Mouse (Mus musculus) hindbrain, embryonic 14.5 days (tissue): ENCODE measurements around the gene Igflr1. TPM values are rescaled to one million over a fixed set of nuclear protein-coding genes. Genes with fewer than 3 reads are reported as not detected.

Experiments used
- ATAC-seq: fragments of 200-750 bp; cut with Nextera tagmentation; 2 replicates; pipeline ENCODE4 v1.8.0; 2017; ENCODE audit warnings: moderate number of reproducible peaks, mild to moderate bottlenecking, moderate TSS enrichment, moderate library complexity; ENCODE audit not compliant: low FRiP score
- DNase-seq: peaks from one replicate; pipeline ENCODE4 v3.0.0-alpha.2; 2015; ENCODE audit warnings: low spot score
- H3K27ac ChIP-seq: fragments of 300-500 bp; sonication (generic); 2 replicates; pipeline ENCODE4 v1.5.1; 2014; ENCODE audit warnings: mild to moderate bottlenecking, moderate library complexity
- H3K27me3 ChIP-seq: fragments of 300-500 bp; sonication (generic); 2 replicates; pipeline ENCODE4 v1.6.1; 2014; ENCODE audit warnings: mild to moderate bottlenecking, low read length, mixed read lengths; ENCODE audit not compliant: control insufficient read depth, insufficient read depth
- H3K36me3 ChIP-seq: fragments of 300-500 bp; sonication (generic); replicated peaks from 2 replicates; pipeline ENCODE4 v1.6.1; 2014; ENCODE audit not compliant: control insufficient read depth, insufficient read depth
- H3K4me1 ChIP-seq: fragments of 300-500 bp; sonication (generic); replicated peaks from 2 replicates; pipeline ENCODE4 v1.6.1; 2014; ENCODE audit warnings: antibody characterized with exemption, low read length, mixed read lengths; ENCODE audit not compliant: control insufficient read depth, insufficient read depth
- H3K4me2 ChIP-seq: fragments of 300-500 bp; sonication (generic); replicated peaks from 2 replicates; pipeline ENCODE4 v1.6.1; 2014; ENCODE audit warnings: mild to moderate bottlenecking, moderate library complexity
- H3K4me3 ChIP-seq: fragments of 300-500 bp; sonication (generic); replicated peaks from 2 replicates; pipeline ENCODE4 v1.5.1; 2014; ENCODE audit warnings: mild to moderate bottlenecking, low read length
- H3K9ac ChIP-seq: fragments of 300-500 bp; sonication (generic); 2 replicates; pipeline ENCODE4 v1.6.1; 2014
- H3K9me3 ChIP-seq: fragments of 300-500 bp; sonication (generic); 2 replicates; pipeline ENCODE4 v1.6.1; 2016; ENCODE audit warnings: low read length; ENCODE audit not compliant: control insufficient read depth
- WGBS: fragments of 180-500 bp; shearing (Covaris S2); extraction: QIAGEN DNeasy Blood & Tissue Kit; methylation state at CpG from one replicate; pipeline ENCODE4 v1.1.7; 2014; 5-methylcytosine and 5-hydroxymethylcytosine counted together
- polyA plus RNA-seq: library from polyadenylated mRNA; unstranded; fragments of >200 nt; fragmentation: Nextera tagmentation; extraction: Ambion mirVana; gene quantifications from 2 replicates; pipeline ENCODE4 v1.2.1, GENCODE M21; 2014

Gene Igflr1
- polyA plus RNA-seq, 1 experiment from 2014 or later = 2.2 TPM

- no peaks in the 10 kb centered on the region for H3K9me3 ChIP-seq
- H3K9ac ChIP-seq = no peak overlapping the region
These were observed 25.8 kb downstream of the Igflr1 start for GRCm38 (mm10) chr7:30590927-30591604.

DNA sequence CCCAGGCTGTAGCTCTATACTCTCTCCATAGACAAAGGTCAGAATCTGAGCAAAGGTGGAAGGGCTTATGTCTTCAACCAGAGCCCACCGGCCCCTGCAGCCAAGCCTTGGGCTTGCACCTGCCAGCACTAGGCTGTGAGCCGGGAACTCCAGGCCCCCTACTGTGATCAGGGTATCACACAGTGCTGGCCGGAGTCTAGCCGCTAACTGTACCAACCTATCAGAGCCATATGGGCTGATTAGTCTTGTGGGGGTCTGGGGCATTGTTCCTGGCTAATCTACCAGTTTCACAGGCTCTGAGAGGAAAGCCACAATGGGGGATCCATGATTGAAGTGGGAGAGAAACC lies 26.4 kb downstream of the Igflr1 start:
- H3K4me2 ChIP-seq = no peak overlapping the region
- ATAC-seq (no peak), DNase-seq (no peak)
- H3K9me3 ChIP-seq = no peaks in the 10 kb centered on the region
- H3K9ac ChIP-seq = no peak overlapping the region
- H3K4me3 ChIP-seq = no peak overlapping the region
- WGBS = 32% methylated on average over 4 of the region's 4 CpGs
- peaks cover 9% of the 10 kb centered on the region for H3K4me1 ChIP-seq
- peaks cover 3% of the 10 kb centered on the region; the same call in 1 of the 2 replicates for H3K36me3 ChIP-seq
- H3K27me3 ChIP-seq = no peaks in the 10 kb centered on the region
- H3K27ac ChIP-seq = no peak overlapping the region

More at GRCm38 (mm10) chr7:30590927-30591604, 25.8 kb downstream of the Igflr1 start:
- no peak for DNase-seq
- Histone ChIP-seq H3K4me2 (no peak overlapping the region), H3K27ac (no peak overlapping the region), H3K36me3 (peaks cover 8% of the 10 kb centered on the region), H3K4me3 (no peak overlapping the region), H3K27me3 (no peaks in the 10 kb centered on the region), H3K4me1 (peaks cover 10% of the 10 kb centered on the region)
- ATAC-seq = no peak
- 85% methylated on average over 9 of the region's 9 CpGs for WGBS

DNA sequence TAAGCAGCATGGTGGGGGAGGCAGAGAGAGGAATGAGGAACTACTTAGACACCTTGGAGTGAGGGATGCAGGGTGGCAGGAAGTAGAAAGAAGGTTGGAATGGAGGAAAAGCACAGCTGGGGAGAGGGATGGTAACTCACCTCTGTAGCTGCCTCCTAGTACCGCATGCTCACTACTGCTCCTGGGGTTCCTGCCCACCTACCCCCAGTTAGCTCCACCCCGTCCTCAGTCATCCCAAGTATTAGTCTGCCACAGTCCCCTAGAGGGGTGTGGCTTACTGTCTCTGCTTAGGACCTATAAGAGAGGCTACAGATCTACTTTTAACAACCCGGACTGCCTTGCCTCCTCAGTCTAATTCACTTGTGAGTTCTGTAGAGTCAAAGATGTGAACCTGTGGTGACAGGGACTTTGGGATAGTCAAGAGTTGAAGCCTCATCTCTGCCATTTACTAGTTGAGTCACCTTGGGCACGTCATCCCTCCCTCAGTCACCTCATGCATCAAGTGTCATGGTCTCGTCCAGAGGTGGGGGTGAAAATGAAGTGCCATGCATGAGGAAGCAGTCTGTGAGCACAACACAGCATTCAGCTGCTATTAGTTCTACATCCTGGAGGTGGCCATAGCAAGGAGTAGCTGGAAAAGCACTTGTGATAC lies 27.7 kb downstream of the Igflr1 start:
- Histone ChIP-seq H3K27me3 (no peaks in the 10 kb centered on the region), H3K36me3 (no peaks in the 10 kb centered on the region), H3K4me1 (no peaks in the 10 kb centered on the region; the same call in 1 of the 2 replicates), H3K9me3 (no peaks in the 10 kb centered on the region), H3K27ac (no peak overlapping the region), H3K4me2 (no peak overlapping the region), H3K9ac (no peak overlapping the region), H3K4me3 (no peak overlapping the region)
- WGBS = 58% methylated on average over 5 of the region's 5 CpGs
- ATAC-seq = no peak
- DNase-seq = no peak

DNA sequence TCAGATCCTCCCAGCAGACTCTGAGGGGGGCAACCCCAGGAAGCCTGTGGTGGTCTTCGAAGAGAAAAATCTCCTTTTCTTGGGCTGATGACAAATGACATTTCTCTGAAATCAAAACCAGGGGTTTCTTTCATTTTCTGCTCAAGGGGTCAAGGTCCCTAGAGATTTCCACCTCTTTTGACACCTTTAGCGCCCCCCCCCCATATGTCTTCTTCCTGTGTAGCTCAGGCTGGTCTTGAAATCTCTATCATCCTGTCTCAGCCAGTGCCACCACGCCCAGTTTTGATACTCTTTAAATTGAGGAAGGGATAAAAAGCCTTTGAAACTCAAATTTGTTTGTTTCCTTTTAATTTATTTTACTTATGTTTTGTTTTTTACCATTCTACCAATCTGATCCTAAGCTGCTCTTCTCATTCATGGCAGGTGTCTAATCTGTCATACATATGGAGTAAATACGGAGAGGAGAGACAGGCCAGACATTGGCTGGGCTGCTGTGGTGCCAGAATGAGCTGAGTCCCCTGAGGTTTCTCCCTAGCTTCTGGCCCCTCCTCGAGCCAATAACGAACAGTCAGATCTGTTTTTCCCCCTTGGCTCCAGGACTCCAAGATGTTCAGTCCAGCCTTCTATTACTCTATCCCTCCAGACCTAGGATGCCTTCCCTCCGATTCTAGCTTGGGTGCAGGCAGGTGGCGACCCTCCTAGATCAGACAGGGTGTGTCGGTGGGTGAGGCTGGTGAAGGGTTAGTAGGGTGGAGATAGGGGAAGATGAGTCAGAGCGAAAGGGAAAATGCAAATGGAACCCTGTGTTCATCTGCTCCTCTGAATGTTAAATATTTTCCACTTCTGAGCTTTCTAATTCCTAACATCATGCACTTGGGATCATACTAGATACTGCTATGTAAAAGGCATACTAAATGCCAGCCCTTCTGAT lies 28.6 kb downstream of the Igflr1 start:
- no peak overlapping the region for H3K9ac ChIP-seq
- no peaks in the 10 kb centered on the region; the same call in 1 of the 2 replicates for H3K4me1 ChIP-seq
- 69% methylated on average over 10 of the region's 10 CpGs for WGBS
- no peaks in the 10 kb centered on the region for H3K9me3 ChIP-seq
- H3K27ac ChIP-seq = no peak overlapping the region
- no peak overlapping the region for H3K4me2 ChIP-seq
- ATAC-seq (no peak), DNase-seq (no peak)
- no peaks in the 10 kb centered on the region for H3K27me3 ChIP-seq
- H3K36me3 ChIP-seq = no peaks in the 10 kb centered on the region
- H3K4me3 ChIP-seq = no peak overlapping the region

- H3K4me2 ChIP-seq = no peak overlapping the region
- no peaks in the 10 kb centered on the region for H3K36me3 ChIP-seq
- no peak overlapping the region for H3K9ac ChIP-seq
- DNase-seq = no peak
- no peak overlapping the region for H3K27ac ChIP-seq
- ATAC-seq = no peak
- no peaks in the 10 kb centered on the region for H3K27me3 ChIP-seq
- WGBS = 69% methylated on average over 4 of the region's 4 CpGs
- H3K9me3 ChIP-seq = no peaks in the 10 kb centered on the region
- H3K4me3 ChIP-seq = no peak overlapping the region
- H3K4me1 ChIP-seq = peaks cover 2% of the 10 kb centered on the region; the same call in 1 of the 2 replicates
These were observed 29.3 kb downstream of the Igflr1 start for GRCm38 (mm10) chr7:30594510-30595024.

DNA sequence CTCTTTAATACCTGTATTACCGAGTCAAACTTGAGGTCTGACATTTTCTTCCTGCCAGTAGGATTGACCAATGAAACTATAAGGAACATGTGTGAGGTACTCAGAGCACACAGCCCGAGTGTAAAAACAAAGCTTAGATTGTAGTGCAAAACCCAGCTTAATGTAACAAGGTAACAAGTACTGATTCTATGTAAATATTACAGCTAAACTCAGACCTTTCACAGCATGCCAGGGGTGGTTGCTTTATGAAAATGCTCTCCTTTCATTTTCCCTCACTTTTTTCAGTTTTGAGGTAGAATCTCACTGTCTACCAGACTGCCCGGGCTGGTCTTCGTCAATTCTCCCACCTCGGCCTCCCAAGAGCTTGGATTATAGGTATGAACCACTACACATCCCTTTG lies 30.9 kb downstream of the Igflr1 start:
- Histone ChIP-seq H3K9me3 (no peaks in the 10 kb centered on the region), H3K9ac (no peak overlapping the region), H3K4me3 (no peak overlapping the region), H3K4me1 (peaks cover 8% of the 10 kb centered on the region; the same call in 1 of the 2 replicates), H3K36me3 (no peaks in the 10 kb centered on the region), H3K27ac (no peak overlapping the region), H3K27me3 (no peaks in the 10 kb centered on the region), H3K4me2 (no peak overlapping the region)
- ATAC-seq = no peak
- WGBS = 85% methylated on average over 5 of the region's 5 CpGs
- no peak for DNase-seq

DNA sequence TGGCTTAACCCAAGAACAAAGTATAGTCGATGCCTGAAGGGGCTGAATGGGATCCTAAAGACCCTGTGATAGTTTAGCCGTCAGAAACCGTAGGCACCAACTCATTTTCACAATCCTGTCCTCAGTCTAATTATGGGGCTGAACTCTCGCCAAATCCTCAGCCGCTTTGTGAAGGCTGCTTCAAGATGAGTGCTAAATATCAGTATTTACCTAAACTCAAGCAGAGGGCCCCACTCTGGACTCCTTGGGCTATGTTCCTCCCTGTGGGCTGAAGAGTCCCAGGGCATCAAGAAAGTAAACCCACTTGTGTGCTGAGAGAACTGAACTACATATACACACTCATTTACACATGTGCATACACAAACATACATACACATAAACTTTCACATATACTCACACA lies 31.6 kb downstream of the Igflr1 start:
- ATAC-seq (no peak), DNase-seq (no peak)
- H3K4me3 ChIP-seq = no peak overlapping the region
- no peaks in the 10 kb centered on the region for H3K27me3 ChIP-seq
- H3K27ac ChIP-seq = no peak overlapping the region
- no peak overlapping the region for H3K4me2 ChIP-seq
- H3K9me3 ChIP-seq = no peaks in the 10 kb centered on the region
- 81% methylated on average over 5 of the region's 5 CpGs for WGBS
- peaks cover 8% of the 10 kb centered on the region; the same call in 1 of the 2 replicates for H3K4me1 ChIP-seq
- H3K36me3 ChIP-seq = no peaks in the 10 kb centered on the region
- no peak overlapping the region for H3K9ac ChIP-seq

DNA sequence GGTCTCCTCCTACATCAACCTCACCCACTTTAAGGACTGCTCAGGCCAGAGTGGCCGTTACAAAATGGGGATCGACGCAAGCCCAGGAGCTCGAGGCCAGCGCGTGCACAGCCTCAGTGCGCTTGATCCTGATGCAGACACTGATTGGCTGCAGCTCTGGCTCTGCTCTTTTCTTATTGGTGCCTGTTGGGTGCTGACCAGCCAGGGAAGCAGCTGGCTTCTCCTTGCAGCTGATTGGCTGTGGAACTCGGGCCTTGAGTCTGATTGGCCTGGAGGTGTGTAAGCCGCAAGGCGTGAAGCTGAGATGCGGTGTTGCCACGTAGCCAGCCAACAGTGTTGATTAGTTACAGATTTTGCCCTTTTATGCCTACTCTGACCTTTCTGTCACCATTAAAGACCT lies 33.6 kb downstream of the Igflr1 start, which contains the start of gene Zbtb32:
Gene Zbtb32, minus strand, starts transcription at position 124 of the 400 bp plus-strand sequence.
- H3K27ac ChIP-seq = peak within 1 kb of the TSS; percentile 39; the same call in 1 of the 2 replicates
- H3K9me3 ChIP-seq = no peaks in the 10 kb centered on the region
- DNase-seq (no peak), ATAC-seq (no peak)
- H3K36me3 ChIP-seq = no peaks in the 10 kb centered on the region
- no peaks in the 10 kb centered on the region for H3K27me3 ChIP-seq
- no peak within 1 kb of the TSS for H3K4me3 ChIP-seq
- H3K4me2 ChIP-seq = peak within 1 kb of the TSS; percentile 48
- 95% methylated on average over 12 of the region's 12 CpGs for WGBS
- H3K9ac ChIP-seq = no peak within 1 kb of the TSS
- peaks cover 8% of the 10 kb centered on the region; the same call in 1 of the 2 replicates for H3K4me1 ChIP-seq
